Mouse (Mus musculus): ENCODE measurements around the gene Hcn2. TPM values are rescaled to one million over a fixed set of nuclear protein-coding genes. Genes with fewer than 3 reads are reported as not detected.

Gene Hcn2
- polyA plus RNA-seq, 1 experiment from 2014 or later: 0.04 TPM

DNA sequence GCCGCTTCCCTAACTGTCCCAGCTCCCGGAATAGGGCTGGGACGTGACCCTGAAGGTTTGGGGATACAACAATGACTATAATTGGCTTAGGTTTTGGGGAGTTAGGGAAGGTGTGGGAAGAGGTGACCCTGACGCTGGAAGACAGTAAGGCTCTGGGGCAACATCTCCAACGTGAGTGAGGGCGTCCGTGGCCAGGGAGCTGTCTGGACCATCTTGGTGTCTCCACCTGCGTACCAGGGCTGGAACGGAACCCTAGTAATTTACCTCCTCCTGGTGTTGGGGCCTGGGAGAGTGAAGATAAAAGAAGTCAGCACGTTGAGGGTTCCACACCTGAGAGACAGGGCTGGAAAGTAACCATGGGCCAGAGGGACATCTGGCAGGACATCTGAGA, 11.5 kb upstream of the Hcn2 start:
- peak overlapping the region; percentile 95 for H3K27ac ChIP-seq
- 5% methylated on average over 10 of the region's 10 CpGs for WGBS
- no peak for DNase-seq (ENCODE audit: low spot score)
- no peaks in the 10 kb centered on the region for H3K27me3 ChIP-seq (ENCODE audit: low read depth, poor library complexity, severe bottlenecking)
- peak overlapping the region; percentile 86 for H3K4me3 ChIP-seq
- H3K4me1 ChIP-seq: peaks cover 45% of the 10 kb centered on the region
- H3K9me3 ChIP-seq (replicated peaks): no peaks in the 10 kb centered on the region
- peaks cover 40% of the 10 kb centered on the region for H3K36me3 ChIP-seq

- Histone ChIP-seq H3K4me3 (peak overlapping the region; percentile 86), H3K9me3 (replicated peaks) (no peaks in the 10 kb centered on the region), H3K27me3 (ENCODE audit: low read depth, poor library complexity, severe bottlenecking) (no peaks in the 10 kb centered on the region), H3K27ac (no peak overlapping the region; the same call in 1 of the 2 replicates), H3K4me1 (peaks cover 40% of the 10 kb centered on the region), H3K36me3 (peaks cover 50% of the 10 kb centered on the region)
- no peak for DNase-seq (ENCODE audit: low spot score)
- WGBS: 92% methylated on average over 5 of the region's 5 CpGs
Measured at GRCm38 (mm10) chr10:79705951-79706350, 10.5 kb upstream of the Hcn2 start.

DNA sequence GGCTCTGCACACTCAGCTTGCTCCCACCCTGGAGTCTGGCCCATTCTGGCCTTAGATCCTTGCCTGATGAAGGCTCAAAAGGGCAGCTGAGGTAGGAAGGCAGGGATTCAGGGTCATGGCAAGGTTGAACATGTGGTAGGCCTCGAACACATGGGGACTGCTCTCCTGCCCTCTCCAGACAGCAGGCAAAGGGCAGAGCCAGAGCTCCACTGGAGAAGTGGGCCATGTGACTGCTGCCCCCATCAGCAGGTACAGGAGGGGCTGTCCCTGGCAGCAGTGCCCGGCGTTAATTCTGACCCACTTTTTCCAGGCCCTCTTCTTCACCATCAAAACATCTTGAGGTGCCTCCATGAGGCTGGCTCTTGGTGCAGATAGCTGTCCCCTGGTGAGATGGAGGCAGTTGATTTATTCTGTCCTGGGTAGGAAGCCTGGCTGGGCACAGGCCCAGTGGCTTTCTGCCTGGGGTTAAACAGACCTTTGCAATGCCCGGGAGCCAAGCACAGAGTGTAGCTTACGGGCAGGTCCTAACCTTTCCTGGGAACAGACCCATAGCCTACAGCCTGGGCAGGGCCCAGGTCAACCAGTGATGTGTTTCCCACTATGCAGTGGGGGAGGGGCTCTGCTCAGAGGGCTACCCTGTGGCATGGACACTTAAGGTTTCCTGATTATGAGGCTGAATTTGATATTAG, 9.9 kb upstream of the Hcn2 start:
- H3K36me3 ChIP-seq: peaks cover 56% of the 10 kb centered on the region
- no peaks in the 10 kb centered on the region for H3K9me3 ChIP-seq (replicated peaks)
- H3K4me3 ChIP-seq: peak overlapping the region; percentile 86
- peaks cover 34% of the 10 kb centered on the region for H3K4me1 ChIP-seq
- H3K27me3 ChIP-seq (ENCODE audit: low read depth, poor library complexity, severe bottlenecking): no peaks in the 10 kb centered on the region
- no peak overlapping the region; the same call in 1 of the 2 replicates for H3K27ac ChIP-seq
- WGBS: 80% methylated on average over 5 of the region's 5 CpGs
- DNase-seq (ENCODE audit: low spot score): no peak

GRCm38 (mm10) chr10:79707162-79707561, 9.3 kb upstream of the Hcn2 start:
- DNase-seq (ENCODE audit: low spot score): no peak
- peaks cover 62% of the 10 kb centered on the region for H3K36me3 ChIP-seq
- peaks cover 32% of the 10 kb centered on the region for H3K4me1 ChIP-seq
- no peaks in the 10 kb centered on the region for H3K27me3 ChIP-seq (ENCODE audit: low read depth, poor library complexity, severe bottlenecking)
- H3K4me3 ChIP-seq: peak overlapping the region; percentile 6; the same call in 1 of the 2 replicates
- no peak overlapping the region for H3K27ac ChIP-seq
- WGBS: 79% methylated on average over 1 of the region's 1 CpGs
- H3K9me3 ChIP-seq (replicated peaks): no peaks in the 10 kb centered on the region

DNA sequence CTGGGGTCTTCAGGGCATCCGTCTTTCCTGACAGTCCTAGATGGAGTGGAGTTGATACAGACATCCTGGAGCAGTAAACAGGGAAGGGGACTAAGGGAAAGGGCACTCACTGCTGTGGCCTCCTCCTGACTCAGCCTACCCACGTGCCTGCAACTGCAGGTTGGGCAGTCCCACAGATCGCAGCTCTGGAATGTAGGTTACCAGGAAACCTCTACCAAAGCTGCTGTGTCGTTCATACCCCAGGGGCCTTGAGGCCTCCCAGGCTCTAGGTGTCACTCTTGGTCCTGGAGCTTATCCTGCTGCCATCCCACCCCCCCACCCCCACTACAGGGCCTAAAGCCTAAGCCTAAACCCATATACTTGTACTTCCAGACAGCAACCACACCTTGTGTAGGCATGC, 8.7 kb upstream of the Hcn2 start:
- Histone ChIP-seq H3K4me3 (no peak overlapping the region), H3K27me3 (ENCODE audit: low read depth, poor library complexity, severe bottlenecking) (no peaks in the 10 kb centered on the region), H3K36me3 (peaks cover 68% of the 10 kb centered on the region), H3K27ac (no peak overlapping the region), H3K9me3 (replicated peaks) (no peaks in the 10 kb centered on the region), H3K4me1 (peaks cover 32% of the 10 kb centered on the region)
- no peak for DNase-seq (ENCODE audit: low spot score)
- WGBS: 78% methylated on average over 4 of the region's 4 CpGs

- no peak for DNase-seq (ENCODE audit: low spot score)
- Histone ChIP-seq H3K4me1 (peaks cover 32% of the 10 kb centered on the region), H3K27me3 (ENCODE audit: low read depth, poor library complexity, severe bottlenecking) (peaks cover 6% of the 10 kb centered on the region), H3K9me3 (replicated peaks) (no peaks in the 10 kb centered on the region), H3K27ac (no peak overlapping the region), H3K4me3 (no peak overlapping the region), H3K36me3 (peaks cover 70% of the 10 kb centered on the region)
- 92% methylated on average over 21 of the region's 21 CpGs for WGBS
Measured at GRCm38 (mm10) chr10:79708668-79709067, 7.8 kb upstream of the Hcn2 start.

GRCm38 (mm10) chr10:79709307-79709706, 7.1 kb upstream of the Hcn2 start:
- Histone ChIP-seq H3K9me3 (replicated peaks) (no peaks in the 10 kb centered on the region), H3K4me1 (peaks cover 32% of the 10 kb centered on the region), H3K4me3 (no peak overlapping the region), H3K36me3 (peaks cover 70% of the 10 kb centered on the region), H3K27me3 (ENCODE audit: low read depth, poor library complexity, severe bottlenecking) (peaks cover 12% of the 10 kb centered on the region), H3K27ac (no peak overlapping the region)
- DNase-seq (ENCODE audit: low spot score): no peak
- 80% methylated on average over 7 of the region's 7 CpGs for WGBS

DNA sequence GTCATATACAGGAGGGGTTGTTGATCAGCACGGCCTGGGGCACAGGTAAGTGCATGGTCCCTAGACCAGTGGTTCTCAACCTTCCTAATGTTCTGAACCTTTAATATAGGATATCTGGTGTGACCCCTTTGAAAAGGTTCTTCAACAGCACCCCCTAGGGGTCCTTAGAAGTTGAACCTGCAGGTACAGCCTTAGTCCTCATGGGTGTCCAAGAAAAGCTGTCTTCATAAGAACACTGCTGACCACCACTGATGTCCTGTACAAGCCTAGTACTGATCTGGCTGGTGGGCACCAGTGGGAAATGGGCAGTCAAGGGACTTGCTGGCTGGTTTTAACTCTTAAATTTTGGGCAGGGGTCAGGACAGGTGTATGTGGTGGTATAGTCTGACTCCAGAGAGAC, 4.4 kb upstream of the Hcn2 start:
- DNase-seq (ENCODE audit: low spot score): no peak
- peaks cover 60% of the 10 kb centered on the region for H3K36me3 ChIP-seq
- no peak overlapping the region for H3K4me3 ChIP-seq
- no peaks in the 10 kb centered on the region for H3K9me3 ChIP-seq (replicated peaks)
- peaks cover 39% of the 10 kb centered on the region for H3K27me3 ChIP-seq (ENCODE audit: low read depth, poor library complexity, severe bottlenecking)
- peaks cover 21% of the 10 kb centered on the region for H3K4me1 ChIP-seq
- no peak overlapping the region for H3K27ac ChIP-seq
- 96% methylated on average over 1 of the region's 1 CpGs for WGBS

DNA sequence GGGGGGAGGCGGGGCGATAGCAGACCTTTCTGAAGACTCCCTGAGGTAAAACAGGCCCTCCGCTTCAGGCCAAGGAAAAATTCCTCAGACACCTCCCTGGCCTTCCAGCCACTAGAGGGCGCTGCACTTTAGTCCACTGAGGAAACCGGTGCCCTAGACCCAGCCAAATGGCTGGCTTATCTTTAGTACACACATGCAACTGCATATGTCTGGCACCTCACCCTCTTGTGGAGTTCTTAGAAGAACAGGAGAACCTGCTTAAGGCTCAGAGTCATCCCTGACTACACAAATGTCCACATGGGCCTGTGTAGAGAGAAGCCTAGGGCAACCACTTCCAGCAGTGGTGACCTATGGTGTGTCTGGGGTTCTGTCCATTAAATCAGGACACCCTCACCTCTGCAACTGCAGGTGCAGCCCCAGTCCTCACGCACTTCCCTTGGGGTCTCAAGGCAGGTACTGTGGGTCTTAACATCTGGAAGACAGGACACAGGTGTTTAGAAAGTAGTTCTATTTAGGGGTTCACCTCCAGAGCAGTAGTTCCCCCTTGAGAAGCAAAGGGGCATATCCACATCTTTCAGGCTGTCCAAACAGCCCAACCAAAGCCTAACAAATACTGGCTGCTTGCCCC, 3.8 kb upstream of the Hcn2 start:
- Histone ChIP-seq H3K36me3 (peaks cover 54% of the 10 kb centered on the region), H3K9me3 (replicated peaks) (no peaks in the 10 kb centered on the region), H3K27me3 (ENCODE audit: low read depth, poor library complexity, severe bottlenecking) (peaks cover 45% of the 10 kb centered on the region), H3K4me3 (no peak overlapping the region), H3K4me1 (peaks cover 21% of the 10 kb centered on the region), H3K27ac (no peak overlapping the region)
- 8% methylated on average over 6 of the region's 6 CpGs for WGBS
- peak; percentile 86 for DNase-seq (ENCODE audit: low spot score)

DNA sequence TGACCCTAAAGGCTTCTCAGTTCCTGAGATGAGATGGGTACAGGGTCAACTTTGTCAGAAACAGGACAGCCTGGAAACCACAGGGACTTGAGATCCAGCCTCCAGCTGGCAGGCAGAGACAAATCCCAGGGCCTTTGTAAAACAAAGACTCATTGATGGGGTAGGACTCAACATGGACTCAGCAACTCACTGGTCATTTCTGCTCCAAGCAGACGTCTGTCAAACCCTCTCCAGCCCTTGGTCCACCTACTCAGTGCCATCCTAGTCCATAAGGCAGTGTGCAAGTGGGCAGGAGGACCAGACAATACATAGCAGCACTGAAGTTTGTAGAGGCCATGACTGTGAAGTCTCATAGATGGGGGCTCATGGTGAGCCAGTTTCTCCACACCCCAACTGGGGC, 3.3 kb upstream of the Hcn2 start:
- DNase-seq (ENCODE audit: low spot score): no peak
- 35% methylated on average over 1 of the region's 1 CpGs for WGBS
- no peak overlapping the region for H3K4me3 ChIP-seq
- no peak overlapping the region for H3K27ac ChIP-seq
- H3K27me3 ChIP-seq (ENCODE audit: low read depth, poor library complexity, severe bottlenecking): peaks cover 50% of the 10 kb centered on the region
- H3K9me3 ChIP-seq (replicated peaks): no peaks in the 10 kb centered on the region
- peaks cover 48% of the 10 kb centered on the region for H3K36me3 ChIP-seq
- peaks cover 19% of the 10 kb centered on the region for H3K4me1 ChIP-seq

DNA sequence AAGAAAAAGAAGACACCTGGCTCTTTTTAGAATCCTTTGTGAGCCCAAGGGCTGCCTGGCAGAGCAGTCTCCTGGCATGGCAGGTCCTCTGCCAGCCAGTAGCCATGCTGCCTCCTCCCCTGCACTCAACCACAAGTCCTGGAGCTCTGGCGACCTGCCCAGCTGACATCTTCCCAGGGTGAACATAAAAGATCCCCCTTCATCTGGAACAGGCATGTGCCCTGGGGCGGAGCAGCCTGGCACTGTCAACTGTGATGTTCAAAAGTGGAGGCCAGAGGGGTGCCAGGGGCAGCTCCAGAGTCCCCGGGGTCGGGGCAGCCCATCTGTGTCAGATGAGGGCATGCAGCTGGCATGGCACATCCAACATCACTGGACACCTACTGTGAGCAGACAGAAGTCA, 1.4 kb upstream of the Hcn2 start:
- H3K36me3 ChIP-seq: peaks cover 30% of the 10 kb centered on the region
- no peaks in the 10 kb centered on the region for H3K9me3 ChIP-seq (replicated peaks)
- H3K27ac ChIP-seq: no peak overlapping the region
- H3K4me3 ChIP-seq: no peak overlapping the region
- WGBS: 74% methylated on average over 4 of the region's 4 CpGs
- no peak for DNase-seq (ENCODE audit: low spot score)
- H3K27me3 ChIP-seq (ENCODE audit: low read depth, poor library complexity, severe bottlenecking): peaks cover 69% of the 10 kb centered on the region
- peaks cover 19% of the 10 kb centered on the region for H3K4me1 ChIP-seq

DNA sequence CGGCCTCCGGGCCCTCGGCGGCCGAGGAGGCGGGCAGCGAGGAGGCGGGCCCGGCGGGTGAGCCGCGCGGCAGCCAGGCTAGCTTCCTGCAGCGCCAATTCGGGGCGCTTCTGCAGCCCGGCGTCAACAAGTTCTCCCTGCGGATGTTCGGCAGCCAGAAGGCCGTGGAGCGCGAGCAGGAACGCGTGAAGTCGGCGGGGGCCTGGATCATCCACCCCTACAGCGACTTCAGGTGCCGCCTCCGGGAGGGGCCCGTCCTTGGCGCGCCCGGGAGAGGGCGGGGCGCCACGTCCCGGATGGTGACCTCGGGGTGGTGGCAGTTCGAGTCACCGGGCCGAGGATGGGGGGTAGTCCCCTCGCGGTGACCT, 538 bp downstream of the Hcn2 start:
- Histone ChIP-seq H3K4me1 (peaks cover 19% of the 10 kb centered on the region), H3K4me3 (peak overlapping the region; percentile 61), H3K9me3 (replicated peaks) (no peaks in the 10 kb centered on the region), H3K36me3 (peaks cover 10% of the 10 kb centered on the region), H3K27ac (no peak overlapping the region), H3K27me3 (ENCODE audit: low read depth, poor library complexity, severe bottlenecking) (peaks cover 80% of the 10 kb centered on the region)
- under 1% methylated on average over 44 of the region's 44 CpGs for WGBS
- DNase-seq (ENCODE audit: low spot score): no peak

GRCm38 (mm10) chr10:79717640-79718357, 1.4 kb downstream of the Hcn2 start:
- Histone ChIP-seq H3K4me1 (peaks cover 19% of the 10 kb centered on the region), H3K4me3 (peak overlapping the region; percentile 61), H3K9me3 (replicated peaks) (no peaks in the 10 kb centered on the region), H3K27ac (no peak overlapping the region), H3K36me3 (peaks cover 2% of the 10 kb centered on the region; the same call in 1 of the 2 replicates), H3K27me3 (ENCODE audit: low read depth, poor library complexity, severe bottlenecking) (peaks cover 80% of the 10 kb centered on the region)
- peak; percentile 90 for DNase-seq (ENCODE audit: low spot score)
- 6% methylated on average over 43 of the region's 43 CpGs for WGBS

Measured in limb, embryonic 10.5 days (tissue).